Mouse (Mus musculus) duodenum, adult 2 months (tissue): Measurements from ENCODE around the gene Mvk. TPM values are rescaled to one million over a fixed set of nuclear protein-coding genes. Genes with fewer than 3 reads are reported as not detected.

Source experiments
- polyA plus RNA-seq: library from polyadenylated mRNA; depleted of rRNA; stranded (reverse); fragments of >200 nt; gene quantifications from 2 replicates; pipeline ENCODE4 v1.2.3, GENCODE M21; 2012; ENCODE audit warnings: low replicate concordance; rRNA removed

Gene Mvk
- polyA plus RNA-seq = 34.0 and 34.4 TPM in 2 replicates

DNA sequence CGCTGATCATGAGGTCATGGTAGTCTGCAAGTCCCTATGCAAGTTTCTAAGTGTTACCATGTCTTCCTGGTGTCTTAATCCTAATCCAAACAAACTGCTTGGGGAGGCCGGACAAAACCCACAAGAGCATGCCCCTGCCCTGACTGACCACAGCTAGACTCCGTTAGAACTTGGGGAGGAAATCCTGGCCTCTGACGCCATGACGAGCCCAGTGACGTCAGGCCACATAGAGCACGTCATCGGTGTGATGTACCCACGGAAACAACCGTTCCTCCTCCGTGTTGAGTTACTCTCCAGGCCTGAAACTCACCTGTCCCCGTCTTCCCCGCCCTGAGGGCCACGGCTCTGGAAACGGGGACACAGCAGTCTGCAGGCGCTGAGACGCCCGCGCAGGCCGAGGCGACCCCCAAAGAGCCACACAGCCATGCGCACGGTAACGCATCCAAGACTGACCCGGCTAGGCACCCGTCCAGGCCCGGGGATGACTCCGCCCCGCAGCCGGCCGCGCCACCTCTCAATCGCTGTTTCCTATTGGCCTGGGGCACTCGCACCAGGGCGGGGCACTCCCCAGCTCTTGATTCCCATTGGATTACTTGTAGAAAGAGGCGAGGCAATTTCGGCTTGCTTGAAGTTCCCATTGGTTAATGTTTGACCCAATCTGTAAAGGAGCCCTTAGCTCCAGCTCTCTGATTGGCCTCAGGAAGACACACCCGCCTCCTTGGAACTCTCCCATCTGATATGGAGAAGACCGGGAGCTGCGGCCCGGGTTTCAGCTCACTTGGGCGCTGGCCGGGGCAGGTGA lies at the start of gene Mvk, which contains the start of gene Mmab:
Mvk (plus strand) TSS at position 704 of the 802 bp plus-strand sequence.
Mmab (minus strand) TSS at position 495 of the 802 bp plus-strand sequence.

Other genes with a start within 250 kb of the Mvk start
- not detected in 2 replicates for gene Foxn4, start 170.5 kb upstream of the Mvk start, polyA plus RNA-seq
- 0.78 and 1.7 TPM in 2 replicates for gene Myo1h, start 155.1 kb upstream of the Mvk start, polyA plus RNA-seq
- 58.6 and 59.3 TPM in 2 replicates for gene Kctd10, start 63.8 kb upstream of the Mvk start, polyA plus RNA-seq
- 62.4 and 70.3 TPM in 2 replicates for gene Ube3b, start 63.7 kb upstream of the Mvk start, polyA plus RNA-seq
- gene Mmab, start 209 bp upstream of the Mvk start, polyA plus RNA-seq = 5.5 and 10.3 TPM in 2 replicates
- gene Fam222a, start 123.7 kb downstream of the Mvk start, polyA plus RNA-seq = 3.6 and 7.3 TPM in 2 replicates
- 2.0 and 4.0 TPM in 2 replicates for gene Trpv4, start 214.2 kb downstream of the Mvk start, polyA plus RNA-seq
- gene Gltp, start 246.7 kb downstream of the Mvk start, polyA plus RNA-seq = 141 and 243 TPM in 2 replicates